Mouse (Mus musculus): Measurements from ENCODE around the gene Nop53. TPM values are rescaled to one million over a fixed set of nuclear protein-coding genes. Genes with fewer than 3 reads are reported as not detected.

Nop53 gene
- polyA plus RNA-seq, 1 experiment from 2014 or later, result 187 TPM

DNA sequence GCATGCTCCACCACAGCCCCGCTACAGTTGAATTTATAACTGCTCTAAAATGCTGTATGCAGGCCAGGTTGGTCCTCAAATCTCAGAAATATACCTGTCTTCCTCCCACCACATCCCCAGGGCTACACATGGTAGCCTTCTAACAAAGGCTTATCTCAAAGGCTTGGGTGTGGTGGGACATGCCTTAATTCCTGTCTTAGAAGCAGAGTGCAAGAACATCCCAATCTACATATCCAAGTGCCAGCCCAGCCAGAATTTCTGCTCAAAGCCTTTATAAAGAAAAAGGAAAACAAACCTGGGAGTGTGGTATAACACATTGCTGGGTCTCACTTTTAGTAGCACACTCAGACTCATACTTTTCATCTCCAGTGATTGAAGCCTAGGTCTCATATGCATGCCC lies 51.6 kb downstream of the Nop53 start:
- Histone ChIP-seq H3K4me1 (ENCODE audit: insufficient read depth) (no peaks in the 10 kb centered on the region), H3K4me3 (ENCODE audit: low read depth, low read length) (no peak overlapping the region), H3K27me3 (ENCODE audit: insufficient read depth, low read length) (no peaks in the 10 kb centered on the region), H3K9ac (no peak overlapping the region), H3K4me2 (no peak overlapping the region), H3K9me3 (ENCODE audit: low read depth, low read length) (no peaks in the 10 kb centered on the region), H3K36me3 (ENCODE audit: insufficient read depth) (no peaks in the 10 kb centered on the region), H3K27ac (ENCODE audit: low read depth) (no peak overlapping the region)
- TF ChIP-seq CTCF (IDR thresholded peaks at IDR 0.05; ENCODE audit: low read depth), result no peak
- WGBS, result 69% methylated on average over 1 of the region's 1 CpGs
- no peak for DNase-seq
- no peak for ATAC-seq (ENCODE audit: insufficient read depth)

Other genes with a start within 250 kb of the Nop53 start
- not detected in 2 replicates for gene Obox5, start 195.9 kb downstream of the Nop53 start, polyA plus RNA-seq (2014; fragmentation: Nextera tagmentation; extraction: Ambion mirVana)
- not detected in 2 replicates for gene Obox6, start 106.4 kb downstream of the Nop53 start, polyA plus RNA-seq (2014; fragmentation: Nextera tagmentation; extraction: Ambion mirVana)
- not detected in 2 replicates for gene Crx, start 66.1 kb downstream of the Nop53 start, polyA plus RNA-seq (2014; fragmentation: Nextera tagmentation; extraction: Ambion mirVana)
- gene Crxos, start 63.5 kb downstream of the Nop53 start, polyA plus RNA-seq (2014; fragmentation: Nextera tagmentation; extraction: Ambion mirVana), result not detected in 2 replicates
- 909 and 927 TPM in 2 replicates for gene Selenow, start 23.7 kb downstream of the Nop53 start, polyA plus RNA-seq (2014; fragmentation: Nextera tagmentation; extraction: Ambion mirVana)
- gene Ehd2, start 21.5 kb upstream of the Nop53 start, polyA plus RNA-seq (2014; fragmentation: Nextera tagmentation; extraction: Ambion mirVana), result 61.2 and 67.5 TPM in 2 replicates
- gene Bicra, start 101.8 kb upstream of the Nop53 start, polyA plus RNA-seq (2014; fragmentation: Nextera tagmentation; extraction: Ambion mirVana), result 8.7 and 9.6 TPM in 2 replicates
- 0.16 TPM in 1 of 2 replicates, not detected in the other for gene Zfp541, start 115.7 kb upstream of the Nop53 start, polyA plus RNA-seq (2014; fragmentation: Nextera tagmentation; extraction: Ambion mirVana)
- 168 and 176 TPM in 2 replicates for gene Napa, start 152.4 kb upstream of the Nop53 start, polyA plus RNA-seq (2014; fragmentation: Nextera tagmentation; extraction: Ambion mirVana)
- 26.6 and 26.7 TPM in 2 replicates for gene Kptn, start 173.8 kb upstream of the Nop53 start, polyA plus RNA-seq (2014; fragmentation: Nextera tagmentation; extraction: Ambion mirVana)
- 0.12 and 0.17 TPM in 2 replicates for gene Slc8a2, start 183.8 kb upstream of the Nop53 start, polyA plus RNA-seq (2014; fragmentation: Nextera tagmentation; extraction: Ambion mirVana)
- 21.0 and 24.9 TPM in 2 replicates for gene Meis3, start 229.0 kb upstream of the Nop53 start, polyA plus RNA-seq (2014; fragmentation: Nextera tagmentation; extraction: Ambion mirVana)

All from lung, embryonic 14.5 days (tissue).